Mouse (Mus musculus) thymus, postnatal 0 days (tissue): ENCODE results near the gene Shc2. TPM values are rescaled to one million over a fixed set of nuclear protein-coding genes. Genes with fewer than 3 reads are reported as not detected.

Experiments
- DNase-seq: peaks from one replicate; pipeline ENCODE4 v3.0.0-alpha.2; 2015; ENCODE audit warnings: low spot score
- polyA plus RNA-seq: library from polyadenylated mRNA; unstranded; fragments of >200 nt; fragmentation: Nextera tagmentation; extraction: Ambion mirVana; gene quantifications from 2 replicates; pipeline ENCODE4 v1.2.1, GENCODE M21; 2015

Gene Shc2
- polyA plus RNA-seq = 0.24 and 0.26 TPM in 2 replicates

- DNase-seq = no peak
Observed at GRCm38 (mm10) chr10:79637128-79638110, at the start of gene Shc2. Gene Shc2, minus strand, starts transcription at chr10:79637918.

- no peak for DNase-seq
Observed at GRCm38 (mm10) chr10:79687513-79687912, 49.8 kb upstream of the Shc2 start.

- no peak for DNase-seq
Observed at GRCm38 (mm10) chr10:79686691-79687090, 49.0 kb upstream of the Shc2 start.

GRCm38 (mm10) chr10:79686219-79686618 is 48.5 kb upstream of the Shc2 start:
- DNase-seq = no peak

GRCm38 (mm10) chr10:79684770-79685600 is 47.3 kb upstream of the Shc2 start:
- no peak for DNase-seq

- no peak for DNase-seq
Observed at GRCm38 (mm10) chr10:79683726-79684640, 46.3 kb upstream of the Shc2 start.

- peak; percentile 67 for DNase-seq
Observed at GRCm38 (mm10) chr10:79682916-79683582, 45.3 kb upstream of the Shc2 start.

GRCm38 (mm10) chr10:79682551-79682915 is 44.8 kb upstream of the Shc2 start:
- DNase-seq = no peak

GRCm38 (mm10) chr10:79681591-79682245 is 44.0 kb upstream of the Shc2 start, which contains the start of gene Cdc34:
Gene Cdc34, plus strand, starts transcription at chr10:79682195.
- peak; percentile 100 for DNase-seq

- peak; percentile 36 for DNase-seq
Observed at GRCm38 (mm10) chr10:79680606-79681495, 43.1 kb upstream of the Shc2 start.

- no peak for DNase-seq
Observed at GRCm38 (mm10) chr10:79675346-79676035, 37.8 kb upstream of the Shc2 start.

GRCm38 (mm10) chr10:79673054-79673453 is 35.3 kb upstream of the Shc2 start:
- DNase-seq = no peak

GRCm38 (mm10) chr10:79672088-79672455 is 34.4 kb upstream of the Shc2 start:
- no peak for DNase-seq

GRCm38 (mm10) chr10:79671396-79672087 is 33.8 kb upstream of the Shc2 start:
- no peak for DNase-seq

- DNase-seq = no peak
Observed at GRCm38 (mm10) chr10:79670071-79670888, 32.6 kb upstream of the Shc2 start.

GRCm38 (mm10) chr10:79669576-79670057 is 31.9 kb upstream of the Shc2 start:
- peak; percentile 66 for DNase-seq
